Mouse (Mus musculus): ENCODE measurements at regions not wholly inside any gene's neighbourhood (a gene's known extent, or its start where the extent isn't known, plus 50 kb on each side); places are given as distances from the start of the nearest gene placed in this dataset.

- DNase-seq (ENCODE audit: low spot score) = no peak
These were observed 210.6 kb upstream of the Lmcd1 start for GRCm38 (mm10) chr6:112062956-112063355.

DNA sequence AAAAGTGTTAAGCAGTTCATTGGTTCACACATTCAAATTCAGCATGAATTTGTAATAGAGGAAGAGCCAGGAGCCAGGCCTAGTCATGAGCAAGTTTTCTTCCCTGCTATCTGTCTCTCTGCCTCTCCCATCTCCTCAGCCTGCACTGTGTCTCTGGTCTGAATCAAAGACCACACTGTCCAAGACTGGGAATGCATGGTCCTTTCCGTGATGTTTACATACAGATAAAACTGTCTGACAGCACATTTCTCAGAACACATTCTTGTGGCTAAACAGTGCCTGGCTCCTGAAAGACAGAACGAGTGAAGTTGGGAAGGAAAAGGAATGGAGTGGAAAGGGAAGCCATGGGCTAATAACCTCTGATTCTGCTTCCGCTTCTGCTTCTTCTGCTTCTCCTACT, 183.0 kb upstream of the Lmcd1 start:
- Histone ChIP-seq H3K4me1 (no peaks in the 10 kb centered on the region), H3K27ac (replicated peaks) (no peak overlapping the region), H3K36me3 (no peaks in the 10 kb centered on the region), H3K27me3 (ENCODE audit: low read depth, poor library complexity, severe bottlenecking) (no peaks in the 10 kb centered on the region), H3K4me3 (no peak overlapping the region), H3K9me3 (replicated peaks) (no peaks in the 10 kb centered on the region)
- WGBS = 96% methylated on average over 3 of the region's 3 CpGs
- DNase-seq (ENCODE audit: low spot score) = no peak

More at GRCm38 (mm10) chr6:112062956-112063355, 210.6 kb upstream of the Lmcd1 start:
- no peak overlapping the region for H3K4me3 ChIP-seq
- H3K9me3 ChIP-seq (replicated peaks) = no peaks in the 10 kb centered on the region
- WGBS = 74% methylated on average over 3 of the region's 3 CpGs
- no peaks in the 10 kb centered on the region for H3K27me3 ChIP-seq (ENCODE audit: low read depth, poor library complexity, severe bottlenecking)
- H3K36me3 ChIP-seq = no peaks in the 10 kb centered on the region
- no peak overlapping the region for H3K27ac ChIP-seq (replicated peaks)
- no peaks in the 10 kb centered on the region for H3K4me1 ChIP-seq

GRCm38 (mm10) chr6:112091125-112091763, 182.3 kb upstream of the Lmcd1 start:
- Histone ChIP-seq H3K9me3 (replicated peaks) (no peaks in the 10 kb centered on the region), H3K36me3 (no peaks in the 10 kb centered on the region), H3K27me3 (ENCODE audit: low read depth, poor library complexity, severe bottlenecking) (no peaks in the 10 kb centered on the region), H3K4me3 (no peak overlapping the region), H3K27ac (replicated peaks) (no peak overlapping the region), H3K4me1 (no peaks in the 10 kb centered on the region)
- WGBS = 63% methylated on average over 3 of the region's 3 CpGs
- peak; percentile 33 for DNase-seq (ENCODE audit: low spot score)

- Histone ChIP-seq H3K4me1 (no peaks in the 10 kb centered on the region), H3K27ac (replicated peaks) (no peak overlapping the region), H3K9me3 (replicated peaks) (no peaks in the 10 kb centered on the region), H3K36me3 (no peaks in the 10 kb centered on the region), H3K4me3 (no peak overlapping the region), H3K27me3 (ENCODE audit: low read depth, poor library complexity, severe bottlenecking) (no peaks in the 10 kb centered on the region)
- DNase-seq (ENCODE audit: low spot score) = no peak
- WGBS = 87% methylated on average over 3 of the region's 3 CpGs
These were observed 180.3 kb upstream of the Lmcd1 start for GRCm38 (mm10) chr6:112093300-112093699.

DNA sequence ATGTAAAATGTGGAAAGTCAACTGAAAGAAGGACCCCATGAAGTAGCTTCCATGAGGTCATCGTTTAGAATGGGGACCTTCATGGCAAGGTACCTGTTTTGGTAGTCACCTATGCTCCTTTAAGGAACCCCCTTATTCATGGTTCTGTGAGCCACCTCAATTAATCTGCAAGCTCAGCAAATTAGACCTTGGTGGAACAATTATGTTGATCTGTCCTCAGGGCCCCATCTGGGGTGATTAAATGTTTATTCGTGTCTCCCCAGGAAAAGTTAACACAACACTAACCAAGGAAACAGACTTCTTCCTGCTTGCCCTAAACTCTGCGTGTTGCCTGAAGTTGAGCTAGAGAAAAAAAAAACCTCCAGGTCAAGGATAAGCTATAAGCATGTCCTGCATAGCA, 175.9 kb upstream of the Lmcd1 start:
- H3K4me1 ChIP-seq = no peaks in the 10 kb centered on the region
- 85% methylated on average over 3 of the region's 3 CpGs for WGBS
- H3K4me3 ChIP-seq = no peak overlapping the region
- no peaks in the 10 kb centered on the region for H3K27me3 ChIP-seq (ENCODE audit: low read depth, poor library complexity, severe bottlenecking)
- DNase-seq (ENCODE audit: low spot score) = no peak
- no peak overlapping the region for H3K27ac ChIP-seq (replicated peaks)
- no peaks in the 10 kb centered on the region for H3K9me3 ChIP-seq (replicated peaks)
- H3K36me3 ChIP-seq = no peaks in the 10 kb centered on the region

DNA sequence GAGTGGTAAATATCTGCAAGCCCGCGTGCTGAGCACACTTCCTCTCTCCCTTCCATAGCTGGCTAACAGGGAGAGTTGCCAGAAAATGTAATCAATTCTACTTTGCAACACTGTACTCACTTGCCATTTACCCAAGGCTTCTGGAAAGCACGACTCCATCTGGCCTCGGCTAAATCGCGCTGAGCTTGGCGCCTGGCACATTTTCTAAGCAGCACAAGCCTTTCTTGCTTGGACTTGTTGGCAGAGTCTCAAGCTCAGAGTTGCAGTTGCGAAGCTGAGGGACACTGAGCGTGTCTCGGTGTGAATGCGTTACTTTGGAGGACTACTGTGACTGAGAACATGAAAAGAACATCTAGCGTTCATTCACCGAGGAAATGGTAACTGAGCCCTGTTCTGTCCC, 164.9 kb upstream of the Lmcd1 start:
- WGBS = 94% methylated on average over 13 of the region's 13 CpGs
- no peak overlapping the region for H3K27ac ChIP-seq (replicated peaks)

DNA sequence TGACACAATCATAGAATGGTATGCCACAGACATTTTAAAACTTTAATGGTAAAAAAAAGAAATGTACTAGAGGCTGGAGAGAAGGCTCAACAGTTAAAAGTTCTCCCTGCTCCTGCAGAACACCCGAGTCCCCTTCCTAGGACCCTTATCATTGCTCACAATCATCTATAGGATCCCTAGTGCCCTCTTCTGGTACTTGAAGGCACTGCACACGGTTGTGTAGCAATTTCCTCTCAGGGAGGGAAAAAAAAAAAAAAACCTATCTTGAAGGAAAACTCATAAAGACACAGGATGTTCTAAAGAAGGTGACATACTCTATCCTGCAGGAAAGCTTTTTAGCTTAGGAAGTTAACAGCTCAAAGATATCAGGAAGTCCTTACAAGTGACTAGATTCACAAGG, 154.4 kb upstream of the Lmcd1 start:
- no peak overlapping the region for H3K27ac ChIP-seq (replicated peaks)
- H3K36me3 ChIP-seq = no peaks in the 10 kb centered on the region
- H3K4me3 ChIP-seq = no peak overlapping the region
- 43% methylated on average over 2 of the region's 2 CpGs for WGBS
- H3K27me3 ChIP-seq (ENCODE audit: low read depth, poor library complexity, severe bottlenecking) = no peaks in the 10 kb centered on the region
- no peak for DNase-seq (ENCODE audit: low spot score)
- H3K4me1 ChIP-seq = no peaks in the 10 kb centered on the region; the same call in 1 of the 2 replicates
- H3K9me3 ChIP-seq (replicated peaks) = no peaks in the 10 kb centered on the region

More for the DNA sequence above, 164.9 kb upstream of the Lmcd1 start:
- Histone ChIP-seq H3K4me1 (no peaks in the 10 kb centered on the region), H3K4me3 (no peak overlapping the region), H3K27me3 (ENCODE audit: low read depth, poor library complexity, severe bottlenecking) (no peaks in the 10 kb centered on the region), H3K36me3 (no peaks in the 10 kb centered on the region), H3K9me3 (replicated peaks) (no peaks in the 10 kb centered on the region)
- DNase-seq (ENCODE audit: low spot score) = no peak

- DNase-seq (ENCODE audit: low spot score) = peak; percentile 14
- Histone ChIP-seq H3K4me1 (no peaks in the 10 kb centered on the region), H3K9me3 (replicated peaks) (no peaks in the 10 kb centered on the region), H3K27me3 (ENCODE audit: low read depth, poor library complexity, severe bottlenecking) (no peaks in the 10 kb centered on the region), H3K27ac (replicated peaks) (no peak overlapping the region), H3K36me3 (no peaks in the 10 kb centered on the region), H3K4me3 (no peak overlapping the region)
- WGBS = 22% methylated on average over 3 of the region's 3 CpGs
These were observed 140.0 kb upstream of the Lmcd1 start for GRCm38 (mm10) chr6:112133522-112133921.

GRCm38 (mm10) chr6:112152535-112153364, 120.8 kb upstream of the Lmcd1 start:
- no peak overlapping the region for H3K27ac ChIP-seq (replicated peaks)
- H3K4me1 ChIP-seq = no peaks in the 10 kb centered on the region
- no peak for DNase-seq (ENCODE audit: low spot score)
- no peak overlapping the region for H3K4me3 ChIP-seq
- no peaks in the 10 kb centered on the region for H3K36me3 ChIP-seq
- no peaks in the 10 kb centered on the region for H3K9me3 ChIP-seq (replicated peaks)
- 85% methylated on average over 10 of the region's 10 CpGs for WGBS
- H3K27me3 ChIP-seq (ENCODE audit: low read depth, poor library complexity, severe bottlenecking) = no peaks in the 10 kb centered on the region

GRCm38 (mm10) chr6:112167487-112167886, 106.1 kb upstream of the Lmcd1 start:
- no peak for DNase-seq (ENCODE audit: low spot score)
- no peaks in the 10 kb centered on the region for H3K4me1 ChIP-seq
- 83% methylated on average over 3 of the region's 3 CpGs for WGBS
- H3K4me3 ChIP-seq = no peak overlapping the region
- H3K27ac ChIP-seq (replicated peaks) = no peak overlapping the region
- H3K36me3 ChIP-seq = no peaks in the 10 kb centered on the region
- no peaks in the 10 kb centered on the region for H3K9me3 ChIP-seq (replicated peaks)
- H3K27me3 ChIP-seq (ENCODE audit: low read depth, poor library complexity, severe bottlenecking) = no peaks in the 10 kb centered on the region

DNA sequence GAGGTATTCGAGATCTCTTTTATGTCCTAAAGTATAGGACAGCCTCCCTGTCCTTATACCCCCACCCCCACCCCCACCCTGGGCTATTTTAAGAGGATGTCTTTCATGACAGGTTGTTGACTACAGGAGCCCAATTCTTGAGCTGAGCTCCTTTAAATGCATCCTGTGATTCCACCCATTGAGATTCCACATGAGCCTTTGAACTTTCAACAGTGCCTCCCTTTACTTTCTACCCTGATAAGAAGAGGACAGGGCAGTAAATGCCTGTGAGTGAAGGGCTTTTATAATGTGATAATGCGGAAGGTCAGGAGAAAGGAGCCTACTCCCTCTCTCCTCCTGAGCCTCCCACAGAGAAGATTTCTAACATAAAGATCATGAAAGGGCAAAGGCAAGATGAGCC, 97.2 kb upstream of the Lmcd1 start:
- H3K27me3 ChIP-seq (ENCODE audit: low read depth, poor library complexity, severe bottlenecking) = no peaks in the 10 kb centered on the region
- H3K27ac ChIP-seq (replicated peaks) = no peak overlapping the region; the same call in 1 of the 2 replicates
- DNase-seq (ENCODE audit: low spot score) = no peak
- 17% methylated on average over 2 of the region's 2 CpGs for WGBS
- H3K4me1 ChIP-seq = peaks cover 16% of the 10 kb centered on the region
- no peaks in the 10 kb centered on the region; the same call in 1 of the 2 replicates for H3K9me3 ChIP-seq (replicated peaks)
- H3K36me3 ChIP-seq = no peaks in the 10 kb centered on the region
- H3K4me3 ChIP-seq = no peak overlapping the region

DNA sequence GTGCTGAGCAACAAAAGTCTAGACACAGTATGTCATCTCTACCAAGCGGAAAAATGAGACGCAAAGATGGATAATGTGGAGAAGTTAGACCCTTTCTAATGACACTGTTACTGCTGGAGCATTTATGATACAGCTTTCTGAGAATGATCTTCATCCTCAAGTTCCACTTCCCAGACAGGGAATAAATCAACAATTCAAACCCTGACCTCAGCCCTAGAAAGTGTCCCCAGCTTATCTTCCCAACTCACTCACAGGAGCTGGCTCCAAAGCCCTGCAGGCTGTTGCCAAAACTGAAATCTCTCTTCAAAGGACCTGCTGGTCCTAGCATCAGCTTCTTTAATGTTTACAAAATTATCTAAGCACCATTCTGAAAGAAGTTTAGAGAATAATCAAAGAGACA, 85.9 kb upstream of the Lmcd1 start:
- H3K4me3 ChIP-seq = no peak overlapping the region
- H3K27me3 ChIP-seq (ENCODE audit: low read depth, poor library complexity, severe bottlenecking) = no peaks in the 10 kb centered on the region
- no peaks in the 10 kb centered on the region for H3K4me1 ChIP-seq
- H3K36me3 ChIP-seq = no peaks in the 10 kb centered on the region
- 98% methylated on average over 2 of the region's 2 CpGs for WGBS
- no peaks in the 10 kb centered on the region for H3K9me3 ChIP-seq (replicated peaks)
- no peak overlapping the region for H3K27ac ChIP-seq (replicated peaks)
- no peak for DNase-seq (ENCODE audit: low spot score)

DNA sequence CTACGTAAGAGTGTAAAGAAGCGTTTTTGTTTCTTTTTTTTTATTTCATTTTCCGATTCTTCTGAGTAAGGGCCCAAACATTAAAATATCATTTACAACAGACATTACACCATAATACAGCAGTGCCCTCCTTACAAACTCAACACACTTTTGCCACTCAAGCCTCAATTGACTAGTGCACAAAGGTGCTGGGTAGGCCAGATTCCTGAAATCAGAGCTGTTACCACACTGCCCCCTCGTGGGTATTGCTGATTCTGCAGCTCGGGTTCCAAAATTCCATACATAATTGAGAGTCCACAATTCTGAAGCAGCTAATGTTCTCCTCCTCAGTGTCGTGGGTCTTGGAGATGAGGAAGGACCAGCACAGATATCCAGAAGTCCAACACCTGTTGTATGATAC, 82.5 kb upstream of the Lmcd1 start:
- DNase-seq (ENCODE audit: low spot score) = peak; percentile 69
- Histone ChIP-seq H3K27ac (replicated peaks) (no peak overlapping the region), H3K4me3 (no peak overlapping the region), H3K9me3 (replicated peaks) (no peaks in the 10 kb centered on the region), H3K27me3 (ENCODE audit: low read depth, poor library complexity, severe bottlenecking) (no peaks in the 10 kb centered on the region), H3K4me1 (no peaks in the 10 kb centered on the region), H3K36me3 (no peaks in the 10 kb centered on the region)
- 49% methylated on average over 6 of the region's 6 CpGs for WGBS
